Mouse (Mus musculus) liver, postnatal 0 days (tissue): Measurements from ENCODE around the gene BC049715. TPM values are rescaled to one million over a fixed set of nuclear protein-coding genes. Genes with fewer than 3 reads are reported as not detected.

ENCODE experiments used
- ATAC-seq: fragments of 200-750 bp; cut with Nextera tagmentation; 2 replicates; pipeline ENCODE4 v1.8.0; 2017; ENCODE audit warnings: mild to moderate bottlenecking, moderate library complexity
- DNase-seq: peaks from one replicate; pipeline ENCODE4 v3.0.0-alpha.2; 2016
- H3K27ac ChIP-seq: fragments of 300-500 bp; sonication (generic); 2 replicates; pipeline ENCODE4 v1.5.1; 2014; ENCODE audit warnings: antibody characterized with exemption, moderate library complexity, mild to moderate bottlenecking, low read depth
- H3K27me3 ChIP-seq: fragments of 300-500 bp; sonication (generic); 2 replicates; pipeline ENCODE4 v1.6.1; 2014; ENCODE audit warnings: low read length, control low read depth, mixed read lengths; ENCODE audit not compliant: insufficient read depth
- H3K36me3 ChIP-seq: fragments of 300-500 bp; sonication (generic); replicated peaks from 2 replicates; pipeline ENCODE4 v1.6.1; 2014; ENCODE audit warnings: mild to moderate bottlenecking, control low read depth, low read length, moderate library complexity, mixed read lengths; ENCODE audit not compliant: insufficient read depth
- H3K4me1 ChIP-seq: fragments of 300-500 bp; sonication (generic); 2 replicates; pipeline ENCODE4 v1.6.1; 2014; ENCODE audit warnings: antibody characterized with exemption, mild to moderate bottlenecking, control low read depth; ENCODE audit not compliant: insufficient read depth
- H3K4me2 ChIP-seq: fragments of 300-500 bp; sonication (generic); 2 replicates; pipeline ENCODE4 v1.6.1; 2014; ENCODE audit warnings: low read depth, mild to moderate bottlenecking, low read length, moderate library complexity, mixed read lengths
- H3K4me3 ChIP-seq: fragments of 300-500 bp; sonication (generic); 2 replicates; pipeline ENCODE4 v1.5.1; 2014; ENCODE audit warnings: low read depth, low read length
- H3K9ac ChIP-seq: fragments of 300-500 bp; sonication (generic); replicated peaks from 2 replicates; pipeline ENCODE4 v1.6.1; 2014; ENCODE audit warnings: mild to moderate bottlenecking, moderate library complexity
- H3K9me3 ChIP-seq: fragments of 300-500 bp; sonication (generic); 2 replicates; pipeline ENCODE4 v1.6.1; 2016; ENCODE audit warnings: mild to moderate bottlenecking, control low read depth, low read length, mixed read lengths
- CTCF ChIP-seq: sonication (generic); IDR thresholded peaks from 2 replicates; pipeline ENCODE4 v1.5.1; 2016; ENCODE audit warnings: antibody characterized with exemption, low read depth
- EP300 ChIP-seq: IDR thresholded peaks from 2 replicates; pipeline ENCODE4 v1.6.1; 2016; ENCODE audit warnings: antibody characterized with exemption, low read depth, mild to moderate bottlenecking
- WGBS: fragments of 180-500 bp; shearing (Covaris S2); extraction: QIAGEN DNeasy Blood & Tissue Kit; methylation state at CpG from one replicate; pipeline ENCODE4 v1.1.7; 2014; ENCODE audit not compliant: insufficient replicate concordance; 5-methylcytosine and 5-hydroxymethylcytosine counted together
- microRNA-seq: library from miRNA; unstranded; fragments of <30 nt; microRNA quantifications from one replicate; pipeline ENCODE4, GENCODE M21; 2016
- polyA plus RNA-seq: library from polyadenylated mRNA; unstranded; fragments of >200 nt; fragmentation: Nextera tagmentation; extraction: Ambion mirVana; gene quantifications from 2 replicates; pipeline ENCODE4 v1.2.1, GENCODE M21; 2015

The BC049715 gene
- polyA plus RNA-seq, 1 experiment from 2014 or later: 0.99 TPM

DNA sequence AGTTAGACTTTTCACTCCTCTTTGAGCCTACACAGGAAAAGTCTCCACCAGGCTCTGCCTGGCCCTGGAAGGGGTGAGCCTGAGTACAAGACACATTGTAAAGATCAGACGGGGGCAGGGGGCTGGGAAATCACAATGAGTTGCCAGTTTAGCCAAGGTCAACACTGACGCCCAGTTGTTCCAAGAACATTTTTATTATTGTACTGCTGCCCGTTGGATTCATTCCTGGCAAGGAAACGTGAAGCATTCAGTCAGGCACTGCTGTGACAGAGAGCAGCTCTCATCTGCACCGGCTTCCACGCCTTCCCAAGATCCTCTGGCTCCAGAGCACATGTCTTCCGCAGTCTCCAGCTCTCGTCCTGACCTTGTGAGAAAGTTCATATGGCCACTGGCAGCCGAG is 60.4 kb downstream of the BC049715 start:
- H3K4me1 ChIP-seq: no peaks in the 10 kb centered on the region
- peak; percentile 43; the same call in 1 of the 2 replicates for ATAC-seq
- H3K9me3 ChIP-seq: no peaks in the 10 kb centered on the region
- H3K9ac ChIP-seq: no peak overlapping the region
- H3K27ac ChIP-seq: no peak overlapping the region
- no peaks in the 10 kb centered on the region for H3K27me3 ChIP-seq
- no peak overlapping the region for H3K4me3 ChIP-seq
- H3K4me2 ChIP-seq: no peak overlapping the region
- DNase-seq: no peak
- H3K36me3 ChIP-seq: no peaks in the 10 kb centered on the region
- TF ChIP-seq CTCF: no peak
- peak; percentile 8; the same call in 1 of the 2 replicates for TF ChIP-seq EP300
- WGBS: 73% methylated on average over 9 of the region's 9 CpGs

GRCm38 (mm10) chr6:136889067-136889466 is 61.6 kb downstream of the BC049715 start:
- no peak overlapping the region for H3K9ac ChIP-seq
- no peaks in the 10 kb centered on the region for H3K27me3 ChIP-seq
- no peak overlapping the region for H3K4me2 ChIP-seq
- no peak overlapping the region for H3K4me3 ChIP-seq
- TF ChIP-seq EP300: no peak
- TF ChIP-seq CTCF: no peak
- DNase-seq (no peak), ATAC-seq (no peak)
- no peaks in the 10 kb centered on the region for H3K4me1 ChIP-seq
- no peaks in the 10 kb centered on the region for H3K36me3 ChIP-seq
- H3K27ac ChIP-seq: no peak overlapping the region
- no peaks in the 10 kb centered on the region for H3K9me3 ChIP-seq
- 91% methylated on average over 6 of the region's 6 CpGs for WGBS

DNA sequence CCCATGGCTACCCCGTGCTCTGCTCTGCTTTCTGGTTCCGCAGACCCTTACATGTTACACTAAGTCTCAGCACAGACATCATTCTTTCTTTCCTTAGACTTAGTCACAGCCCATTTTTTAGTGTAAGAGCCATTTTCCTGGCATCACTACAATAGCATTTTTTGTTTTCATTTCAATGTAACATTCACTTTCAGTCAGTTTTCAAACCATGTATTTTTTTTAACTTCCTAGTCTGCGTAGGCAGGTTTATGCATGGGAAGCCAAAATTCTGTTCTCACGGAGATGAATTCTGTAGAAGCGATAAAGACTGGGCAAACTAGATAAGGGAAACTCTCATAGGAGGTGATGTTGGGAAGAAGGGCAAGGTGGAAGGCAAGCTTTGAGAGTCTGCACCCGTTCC is 62.1 kb downstream of the BC049715 start:
- Histone ChIP-seq H3K4me1 (peaks cover under 1% of the 10 kb centered on the region; the same call in 1 of the 2 replicates), H3K9me3 (no peaks in the 10 kb centered on the region), H3K4me3 (no peak overlapping the region), H3K9ac (no peak overlapping the region), H3K36me3 (no peaks in the 10 kb centered on the region), H3K27me3 (no peaks in the 10 kb centered on the region), H3K27ac (no peak overlapping the region), H3K4me2 (no peak overlapping the region)
- ATAC-seq: no peak
- no peak for DNase-seq
- no peak for TF ChIP-seq CTCF
- 74% methylated on average over 6 of the region's 6 CpGs for WGBS

Small RNA genes within 50 kb of the gene (microRNA-seq; reads per million reads assigned to microRNA genes)
- gene Gm44364: not detected

Other genes starting within 250 kb of the BC049715 start
- 30.7 and 31.3 TPM in 2 replicates for gene Plbd1, start 165.7 kb upstream of the BC049715 start, polyA plus RNA-seq
- gene Gucy2c, start 45.9 kb upstream of the BC049715 start, polyA plus RNA-seq: 0.57 and 0.99 TPM in 2 replicates
- 1.1 and 1.4 TPM in 2 replicates for gene Hist4h4, start 23.2 kb upstream of the BC049715 start, polyA plus RNA-seq
- 147 and 152 TPM in 2 replicates for gene H2afj, start 19.4 kb upstream of the BC049715 start, polyA plus RNA-seq
- 32.8 and 33.8 TPM in 2 replicates for gene Wbp11, start 607 bp downstream of the BC049715 start, polyA plus RNA-seq
- not detected in 2 replicates for gene Smco3, start 7.8 kb downstream of the BC049715 start, polyA plus RNA-seq
- gene Art4, start 30.1 kb downstream of the BC049715 start, polyA plus RNA-seq: 10.6 and 11.1 TPM in 2 replicates
- 4.5 and 6.2 TPM in 2 replicates for gene Mgp, start 48.2 kb downstream of the BC049715 start, polyA plus RNA-seq
- gene Erp27, start 94.6 kb downstream of the BC049715 start, polyA plus RNA-seq: 0.40 and 0.42 TPM in 2 replicates
- 0.34 and 0.77 TPM in 2 replicates for gene Pde6h, start 96.2 kb downstream of the BC049715 start, polyA plus RNA-seq
- 190 and 192 TPM in 2 replicates for gene Arhgdib, start 114.3 kb downstream of the BC049715 start, polyA plus RNA-seq